Mouse (Mus musculus) intestine, postnatal 0 days (tissue): ENCODE measurements around the gene Man1b1. TPM values are rescaled to one million over a fixed set of nuclear protein-coding genes. Genes with fewer than 3 reads are reported as not detected.
A peak's percentile ranks its signal among the peaks of the same experiment; 100 is the strongest.

Experiments used
- ATAC-seq: fragments of 200-750 bp; cut with Nextera tagmentation; 2 replicates; pipeline ENCODE4 v1.8.0; 2017; ENCODE audit warnings: mild to moderate bottlenecking, moderate TSS enrichment, moderate library complexity
- H3K27ac ChIP-seq: fragments of 300-500 bp; sonication (generic); 2 replicates; pipeline ENCODE4 v1.5.1; 2014; ENCODE audit warnings: mild to moderate bottlenecking, low read depth, low read length, moderate library complexity
- H3K27me3 ChIP-seq: fragments of 300-500 bp; sonication (generic); replicated peaks from 2 replicates; pipeline ENCODE4 v1.6.1; 2014; ENCODE audit warnings: low read length, mixed read lengths; ENCODE audit not compliant: control insufficient read depth, insufficient read depth
- H3K36me3 ChIP-seq: fragments of 300-500 bp; sonication (generic); 2 replicates; pipeline ENCODE4 v1.6.1; 2014; ENCODE audit warnings: mild to moderate bottlenecking, moderate library complexity; ENCODE audit not compliant: control insufficient read depth, insufficient read depth
- H3K4me1 ChIP-seq: fragments of 300-500 bp; sonication (generic); replicated peaks from 2 replicates; pipeline ENCODE4 v1.6.1; 2014; ENCODE audit warnings: antibody characterized with exemption, low read length, mixed read lengths; ENCODE audit not compliant: control insufficient read depth, insufficient read depth
- H3K4me2 ChIP-seq: fragments of 300-500 bp; sonication (generic); replicated peaks from 2 replicates; pipeline ENCODE4 v1.6.1; 2014; ENCODE audit warnings: low read depth, mild to moderate bottlenecking, moderate library complexity
- H3K4me3 ChIP-seq: fragments of 300-500 bp; sonication (generic); 2 replicates; pipeline ENCODE4 v1.5.1; 2014; ENCODE audit warnings: low read depth, low read length
- H3K9ac ChIP-seq: fragments of 300-500 bp; sonication (generic); 2 replicates; pipeline ENCODE4 v1.6.1; 2014; ENCODE audit warnings: mild to moderate bottlenecking, low read depth, low read length
- H3K9me3 ChIP-seq: fragments of 300-500 bp; sonication (generic); 2 replicates; pipeline ENCODE4 v1.6.1; 2016; ENCODE audit warnings: mixed run types; ENCODE audit not compliant: control insufficient read depth
- CTCF ChIP-seq: sonication (generic); IDR thresholded peaks from 2 replicates; pipeline ENCODE4 v1.5.1; 2016; ENCODE audit warnings: low read depth, mild to moderate bottlenecking, control low read depth, antibody characterized with exemption, moderate library complexity
- WGBS: fragments of 180-500 bp; shearing (Covaris S2); extraction: QIAGEN DNeasy Blood & Tissue Kit; methylation state at CpG from one replicate; pipeline ENCODE4 v1.1.7; 2014; 5-methylcytosine and 5-hydroxymethylcytosine counted together
- polyA plus RNA-seq: library from polyadenylated mRNA; unstranded; fragments of >200 nt; fragmentation: Nextera tagmentation; extraction: Ambion mirVana; gene quantifications from 2 replicates; pipeline ENCODE4 v1.2.1, GENCODE M21; 2015

Gene Man1b1
- 44.7 and 50.2 TPM in 2 replicates for polyA plus RNA-seq

DNA sequence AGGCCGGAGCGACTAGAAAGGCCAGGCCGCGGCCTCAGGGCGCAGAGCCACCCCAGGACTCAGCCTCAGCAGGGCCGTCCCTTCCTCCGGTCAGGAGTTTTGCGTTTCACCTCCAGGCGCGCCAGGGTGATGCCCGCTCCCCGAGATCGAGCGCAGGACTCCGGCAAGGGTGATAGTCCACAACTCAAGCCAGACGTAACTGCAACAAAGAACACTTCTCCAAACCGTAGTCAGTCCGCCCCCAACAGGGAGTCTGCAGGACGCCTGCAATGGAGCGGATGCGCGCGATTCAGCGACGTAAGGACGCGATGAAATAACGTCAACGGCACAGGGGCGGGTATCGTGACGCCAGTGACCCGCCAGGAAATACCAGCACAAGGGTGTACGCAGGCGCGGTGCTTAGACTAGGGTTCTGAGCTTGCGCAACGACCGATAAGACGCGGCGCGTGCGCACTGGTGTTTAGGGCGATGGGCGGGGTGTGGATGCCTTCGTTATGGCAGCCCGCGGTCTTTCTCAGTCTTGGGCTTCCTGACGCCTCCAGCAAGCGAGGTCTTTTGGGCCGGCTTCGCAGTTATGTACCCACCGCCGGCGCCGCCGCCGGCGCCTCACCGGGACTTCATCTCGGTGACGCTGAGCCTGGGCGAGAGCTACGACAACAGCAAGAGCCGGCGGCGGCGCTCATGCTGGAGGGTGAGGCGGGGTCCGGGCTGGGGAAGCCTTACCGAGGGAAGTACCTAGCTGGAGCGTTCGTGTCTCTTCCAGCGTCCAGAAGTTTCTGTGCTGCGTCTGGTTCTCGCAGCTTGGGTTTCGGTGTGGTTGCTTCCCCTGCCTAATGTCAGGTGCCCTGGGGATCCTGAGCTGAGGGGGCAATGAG is at the start of gene Man1b1:
TSS of gene Man1b1 (plus strand) at position 53 of the 875 bp plus-strand sequence.
- H3K4me2 ChIP-seq = peak within 1 kb of the TSS; percentile 85
- ATAC-seq = peak; percentile 95
- H3K9me3 ChIP-seq = no peaks in the 10 kb centered on the region
- H3K9ac ChIP-seq = peak within 1 kb of the TSS; percentile 72
- peak; percentile 68 for TF ChIP-seq CTCF
- WGBS = under 1% methylated on average over 78 of the region's 78 CpGs
- H3K27ac ChIP-seq = peak within 1 kb of the TSS; percentile 78
- H3K4me1 ChIP-seq = peaks cover 3% of the 10 kb centered on the region; the same call in 1 of the 2 replicates
- H3K4me3 ChIP-seq = peak within 1 kb of the TSS; percentile 87
- H3K27me3 ChIP-seq = no peaks in the 10 kb centered on the region
- peaks cover 25% of the 10 kb centered on the region for H3K36me3 ChIP-seq

DNA sequence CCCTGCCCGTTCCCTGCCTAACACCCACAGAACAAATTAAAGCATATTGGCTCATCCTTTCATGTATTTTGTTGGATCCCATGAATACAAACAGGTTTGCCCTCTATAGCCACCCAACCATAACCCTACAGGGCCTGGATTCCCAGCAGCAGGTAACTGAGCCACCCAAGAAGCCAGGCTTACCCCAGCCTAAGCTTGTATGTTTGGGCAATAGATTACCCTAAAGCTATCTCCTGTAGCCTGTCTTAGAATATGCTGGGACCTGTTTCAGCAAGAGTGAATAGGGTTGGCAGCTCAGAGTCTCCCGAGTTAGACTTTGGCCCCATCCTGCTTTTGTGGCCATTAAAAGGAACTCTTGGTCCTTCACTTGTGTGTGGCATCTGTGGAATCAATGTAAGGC is 46.6 kb upstream of the Man1b1 start:
- Histone ChIP-seq H3K36me3 (peaks cover 43% of the 10 kb centered on the region), H3K27ac (peak overlapping the region; percentile 90), H3K4me1 (peaks cover 19% of the 10 kb centered on the region; the same call in 1 of the 2 replicates), H3K4me3 (no peak overlapping the region), H3K4me2 (0 out of 2 replicates have a peak overlapping the region, but pooled peaks have one; percentile 37), H3K9me3 (no peaks in the 10 kb centered on the region), H3K27me3 (peaks cover 18% of the 10 kb centered on the region), H3K9ac (0 out of 2 replicates have a peak overlapping the region, but pooled peaks have one; percentile 11)
- no peak for TF ChIP-seq CTCF
- 75% methylated on average over 2 of the region's 2 CpGs for WGBS
- ATAC-seq = peak; percentile 46

DNA sequence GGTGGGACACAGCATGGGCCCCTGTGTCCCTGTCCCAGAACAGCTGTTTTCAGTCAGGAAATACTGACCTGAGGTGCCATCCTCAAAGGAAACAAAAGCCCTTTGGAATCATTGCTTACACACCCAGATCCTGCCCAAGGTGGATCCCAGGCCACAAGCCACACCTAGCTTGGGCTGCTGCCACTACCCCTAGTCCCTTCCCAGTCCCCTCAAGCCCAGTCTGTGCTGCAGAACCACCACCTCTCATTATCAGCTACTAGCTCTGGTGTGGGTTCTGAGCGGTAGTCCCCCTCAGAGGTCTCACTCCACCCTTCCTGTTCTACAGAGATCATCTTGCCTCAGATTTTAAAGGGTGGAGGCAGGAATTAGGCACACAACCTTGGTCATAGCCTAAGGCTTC is 45.8 kb upstream of the Man1b1 start:
- Histone ChIP-seq H3K36me3 (peaks cover 35% of the 10 kb centered on the region), H3K4me1 (peaks cover 19% of the 10 kb centered on the region; the same call in 1 of the 2 replicates), H3K9me3 (no peaks in the 10 kb centered on the region), H3K27me3 (peaks cover 25% of the 10 kb centered on the region), H3K4me2 (peak overlapping the region; percentile 37), H3K9ac (peak overlapping the region; percentile 31), H3K4me3 (no peak overlapping the region), H3K27ac (peak overlapping the region; percentile 90)
- WGBS = 32% methylated on average over 1 of the region's 1 CpGs
- peak; percentile 64 for ATAC-seq
- no peak for TF ChIP-seq CTCF

DNA sequence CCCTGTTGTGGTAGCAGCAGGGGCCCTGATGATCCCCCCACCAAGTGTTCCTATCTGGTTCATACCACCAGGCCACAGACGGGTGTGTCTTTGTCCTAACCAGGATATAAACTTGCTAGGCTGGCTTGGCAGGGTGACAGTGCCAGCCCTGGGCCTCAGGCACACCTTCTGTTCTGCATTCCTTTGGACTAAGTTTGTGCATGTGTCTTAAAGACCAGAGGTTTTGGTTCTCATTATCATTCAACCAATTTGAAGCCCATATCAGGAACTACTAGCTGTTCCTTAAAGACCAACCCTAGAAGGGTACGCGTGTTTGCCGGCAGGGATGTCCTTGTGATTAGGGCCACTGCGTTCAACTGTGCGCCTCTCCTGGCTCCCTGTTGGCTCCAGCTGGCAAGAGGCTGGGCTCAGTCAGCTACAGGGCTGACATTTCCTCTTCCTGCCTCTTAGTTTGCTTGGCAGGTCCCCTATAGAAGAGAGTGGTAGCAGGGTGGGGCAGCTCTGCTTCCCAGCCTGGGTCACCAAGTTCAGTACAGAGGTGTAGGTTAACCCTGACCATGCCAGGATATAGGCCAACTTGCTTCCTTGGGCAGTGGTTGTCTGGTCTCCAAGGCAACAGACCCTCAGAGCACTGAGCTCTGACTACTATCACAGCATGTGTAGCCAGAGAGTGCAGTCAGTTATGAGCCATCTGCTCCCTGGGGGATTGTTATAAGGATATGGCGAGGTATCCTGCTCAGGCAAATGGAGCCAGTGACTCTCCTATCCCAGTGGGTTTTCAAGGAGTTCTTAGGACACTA is 45.1 kb upstream of the Man1b1 start:
- H3K9ac ChIP-seq = peak overlapping the region; percentile 31; the same call in 1 of the 2 replicates
- TF ChIP-seq CTCF = no peak
- WGBS = 26% methylated on average over 7 of the region's 7 CpGs
- H3K4me2 ChIP-seq = peak overlapping the region; percentile 37
- no peak overlapping the region for H3K4me3 ChIP-seq
- peaks cover 31% of the 10 kb centered on the region for H3K36me3 ChIP-seq
- no peaks in the 10 kb centered on the region for H3K9me3 ChIP-seq
- ATAC-seq = peak; percentile 83
- peak overlapping the region; percentile 90 for H3K27ac ChIP-seq
- peaks cover 19% of the 10 kb centered on the region; the same call in 1 of the 2 replicates for H3K4me1 ChIP-seq
- peaks cover 32% of the 10 kb centered on the region for H3K27me3 ChIP-seq

DNA sequence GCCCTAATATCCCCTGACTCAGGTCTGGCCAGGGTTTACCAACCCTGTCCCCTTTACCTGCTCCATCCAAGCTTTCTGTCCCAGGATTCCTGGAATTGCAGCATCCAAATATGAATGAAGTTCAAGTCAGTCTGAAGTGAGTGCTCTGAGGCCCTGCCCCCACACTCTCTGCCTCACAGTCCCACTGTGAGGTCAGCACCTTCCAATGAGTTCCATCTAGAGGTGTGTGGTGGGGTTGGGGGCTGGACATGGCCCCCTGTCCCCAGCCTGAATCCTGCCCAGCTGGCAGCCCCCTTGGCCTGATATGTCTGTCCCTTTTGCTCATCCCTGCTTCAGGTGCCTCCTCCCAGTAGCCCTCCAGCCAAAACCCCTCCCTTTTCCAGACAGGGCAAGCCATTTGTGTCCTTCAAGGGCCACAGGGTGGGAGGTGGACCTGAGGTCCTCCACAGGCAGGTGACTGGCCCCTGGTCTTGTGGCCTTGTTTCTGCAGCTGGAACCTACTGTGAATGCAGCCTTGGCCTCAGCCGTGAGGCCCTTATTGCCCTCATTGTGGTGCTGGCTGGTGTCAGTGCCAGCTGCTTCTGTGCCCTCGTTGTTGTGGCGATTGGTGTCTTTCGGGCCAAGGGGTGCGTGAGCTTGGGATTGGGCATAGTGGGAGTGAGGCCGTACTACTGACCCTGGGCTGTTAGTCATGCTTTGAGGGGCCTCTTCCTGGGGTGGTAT is 44.0 kb upstream of the Man1b1 start, which contains the start of gene Tmem210:
TSS of gene Tmem210 (plus strand) at position 219 of the 723 bp plus-strand sequence.
- Histone ChIP-seq H3K4me3 (no peak within 1 kb of the TSS), H3K4me2 (peak within 1 kb of the TSS; percentile 37; the same call in 1 of the 2 replicates), H3K27me3 (peaks cover 40% of the 10 kb centered on the region), H3K27ac (peak within 1 kb of the TSS; percentile 90), H3K4me1 (peaks cover 19% of the 10 kb centered on the region; the same call in 1 of the 2 replicates), H3K9ac (no peak within 1 kb of the TSS), H3K36me3 (peaks cover 22% of the 10 kb centered on the region), H3K9me3 (no peaks in the 10 kb centered on the region)
- TF ChIP-seq CTCF = no peak
- WGBS = 81% methylated on average over 6 of the region's 6 CpGs
- ATAC-seq = no peak
